Mouse (Mus musculus) midbrain, postnatal 0 days (tissue): ENCODE results near the gene Npw. TPM values are rescaled to one million over a fixed set of nuclear protein-coding genes. Genes with fewer than 3 reads are reported as not detected.
A peak's percentile ranks its signal among the peaks of the same experiment; 100 is the strongest.

Source experiments
- ATAC-seq: fragments of 200-750 bp; cut with Nextera tagmentation; 2 replicates; pipeline ENCODE4 v1.8.0; 2017; ENCODE audit warnings: moderate number of reproducible peaks, mild to moderate bottlenecking, moderate TSS enrichment, moderate library complexity; ENCODE audit not compliant: low FRiP score
- DNase-seq: peaks from one replicate; pipeline ENCODE4 v3.0.0-alpha.2; 2015; ENCODE audit warnings: low spot score
- H3K27ac ChIP-seq: fragments of 300-500 bp; sonication (generic); 2 replicates; pipeline ENCODE4 v1.5.1; 2014; ENCODE audit warnings: low read depth, mild to moderate bottlenecking, low read length, mixed read lengths
- H3K27me3 ChIP-seq: fragments of 300-500 bp; sonication (generic); 2 replicates; pipeline ENCODE4 v1.6.1; 2014; ENCODE audit warnings: low read length, control low read depth, mixed read lengths; ENCODE audit not compliant: insufficient read depth
- H3K36me3 ChIP-seq: fragments of 300-500 bp; sonication (generic); 2 replicates; pipeline ENCODE4 v1.6.1; 2014; ENCODE audit warnings: low read length, control low read depth, mixed read lengths; ENCODE audit not compliant: insufficient read depth
- H3K4me1 ChIP-seq: fragments of 300-500 bp; sonication (generic); 2 replicates; pipeline ENCODE4 v1.6.1; 2014; ENCODE audit warnings: mild to moderate bottlenecking, control low read depth, antibody characterized with exemption, low read length, mixed read lengths; ENCODE audit not compliant: insufficient read depth
- H3K4me2 ChIP-seq: fragments of 300-500 bp; sonication (generic); 2 replicates; pipeline ENCODE4 v1.6.1; 2014; ENCODE audit warnings: low read depth, mild to moderate bottlenecking, low read length, mixed read lengths; ENCODE audit not compliant: poor library complexity, severe bottlenecking
- H3K4me3 ChIP-seq: fragments of 300-500 bp; sonication (generic); 2 replicates; pipeline ENCODE4 v1.5.1; 2014; ENCODE audit warnings: low read depth, mild to moderate bottlenecking, low read length, moderate library complexity
- H3K9ac ChIP-seq: fragments of 300-500 bp; sonication (generic); replicated peaks from 2 replicates; pipeline ENCODE4 v1.6.1; 2014; ENCODE audit warnings: mild to moderate bottlenecking, low read length, moderate library complexity, mixed read lengths; ENCODE audit not compliant: poor library complexity, severe bottlenecking
- H3K9me3 ChIP-seq: fragments of 300-500 bp; sonication (generic); 2 replicates; pipeline ENCODE4 v1.6.1; 2016; ENCODE audit warnings: low read length, control low read depth
- CTCF ChIP-seq: IDR thresholded peaks from 2 replicates; pipeline ENCODE4 v1.5.1; 2016; ENCODE audit warnings: antibody characterized with exemption, mild to moderate bottlenecking
- WGBS: fragments of 180-500 bp; shearing (Covaris S2); extraction: QIAGEN DNeasy Blood & Tissue Kit; methylation state at CpG from one replicate; pipeline ENCODE4 v1.1.7; 2014; 5-methylcytosine and 5-hydroxymethylcytosine counted together
- polyA plus RNA-seq: library from polyadenylated mRNA; unstranded; fragments of >200 nt; fragmentation: Nextera tagmentation; extraction: Ambion mirVana; gene quantifications from 2 replicates; pipeline ENCODE4 v1.2.1, GENCODE M21; 2015
- total RNA-seq: library from RNA; depleted of rRNA; stranded (reverse); fragments of >200 nt; gene quantifications from 2 replicates; pipeline ENCODE4 v1.2.3, GENCODE M21; 2014

The Npw gene
- total and polyA plus RNA-seq, 2 experiments from 2014 or later: 0.86 TPM; not detected in 1

GRCm38 (mm10) chr17:24635024-24635423 is 23.2 kb downstream of the Npw start:
- DNase-seq: no peak
- no peak overlapping the region for H3K4me3 ChIP-seq
- ATAC-seq: no peak
- H3K36me3 ChIP-seq: peaks cover 21% of the 10 kb centered on the region
- H3K9me3 ChIP-seq: no peaks in the 10 kb centered on the region
- WGBS: 93% methylated on average over 4 of the region's 4 CpGs
- H3K4me2 ChIP-seq: no peak overlapping the region
- H3K27me3 ChIP-seq: no peaks in the 10 kb centered on the region
- H3K4me1 ChIP-seq: no peaks in the 10 kb centered on the region
- H3K27ac ChIP-seq: no peak overlapping the region
- H3K9ac ChIP-seq: no peak overlapping the region
- TF ChIP-seq CTCF: no peak

- no peak overlapping the region for H3K4me2 ChIP-seq
- TF ChIP-seq CTCF: no peak
- H3K27me3 ChIP-seq: no peaks in the 10 kb centered on the region
- H3K4me3 ChIP-seq: no peak overlapping the region
- H3K36me3 ChIP-seq: peaks cover 21% of the 10 kb centered on the region
- WGBS: 94% methylated on average over 11 of the region's 11 CpGs
- DNase-seq: no peak
- no peak for ATAC-seq
- no peak overlapping the region for H3K9ac ChIP-seq
- H3K9me3 ChIP-seq: no peaks in the 10 kb centered on the region
- no peaks in the 10 kb centered on the region for H3K4me1 ChIP-seq
- no peak overlapping the region for H3K27ac ChIP-seq
These were observed 24.4 kb downstream of the Npw start for GRCm38 (mm10) chr17:24633831-24634230.

- H3K4me1 ChIP-seq: no peaks in the 10 kb centered on the region
- peaks cover 28% of the 10 kb centered on the region for H3K36me3 ChIP-seq
- peak overlapping the region; percentile 68 for H3K27ac ChIP-seq
- H3K9me3 ChIP-seq: no peaks in the 10 kb centered on the region
- peak overlapping the region; percentile 66 for H3K4me3 ChIP-seq
- ATAC-seq (peak; percentile 22; the same call in 1 of the 2 replicates), DNase-seq (peak; percentile 38)
- peak overlapping the region; percentile 86 for H3K4me2 ChIP-seq
- no peaks in the 10 kb centered on the region for H3K27me3 ChIP-seq
- peak overlapping the region; percentile 73 for H3K9ac ChIP-seq
- TF ChIP-seq CTCF: no peak
- WGBS: 14% methylated on average over 22 of the region's 22 CpGs
These were observed 25.3 kb downstream of the Npw start for GRCm38 (mm10) chr17:24632813-24633449.

- Histone ChIP-seq H3K36me3 (peaks cover 31% of the 10 kb centered on the region), H3K27me3 (no peaks in the 10 kb centered on the region), H3K4me3 (peak within 1 kb of the TSS; percentile 66), H3K9me3 (no peaks in the 10 kb centered on the region), H3K27ac (peak within 1 kb of the TSS; percentile 68), H3K4me2 (peak within 1 kb of the TSS; percentile 86), H3K4me1 (no peaks in the 10 kb centered on the region), H3K9ac (peak within 1 kb of the TSS; percentile 73)
- 2% methylated on average over 51 of the region's 51 CpGs for WGBS
- TF ChIP-seq CTCF: peak; percentile 18; the same call in 1 of the 2 replicates
- DNase-seq (peak; percentile 90), ATAC-seq (peak; percentile 77)
These were observed 26.0 kb downstream of the Npw start, which contains the start of the genes Tsc2 and Nthl1 for GRCm38 (mm10) chr17:24632167-24632812. Gene Tsc2, minus strand, starts transcription at chr17:24632630. Gene Nthl1, plus strand, starts transcription at chr17:24632680.

- H3K4me2 ChIP-seq: no peak overlapping the region
- no peaks in the 10 kb centered on the region for H3K9me3 ChIP-seq
- WGBS: 88% methylated on average over 14 of the region's 14 CpGs
- no peaks in the 10 kb centered on the region for H3K4me1 ChIP-seq
- no peak for TF ChIP-seq CTCF
- H3K27ac ChIP-seq: no peak overlapping the region
- no peaks in the 10 kb centered on the region for H3K27me3 ChIP-seq
- no peak overlapping the region for H3K9ac ChIP-seq
- DNase-seq: no peak
- ATAC-seq: no peak
- no peak overlapping the region for H3K4me3 ChIP-seq
- H3K36me3 ChIP-seq: peaks cover 47% of the 10 kb centered on the region
These were observed 28.2 kb downstream of the Npw start for GRCm38 (mm10) chr17:24630072-24630471.

GRCm38 (mm10) chr17:24628646-24629045 is 29.6 kb downstream of the Npw start:
- Histone ChIP-seq H3K9me3 (no peaks in the 10 kb centered on the region), H3K9ac (no peak overlapping the region), H3K4me1 (no peaks in the 10 kb centered on the region), H3K4me2 (no peak overlapping the region), H3K4me3 (no peak overlapping the region), H3K27me3 (no peaks in the 10 kb centered on the region), H3K36me3 (peaks cover 55% of the 10 kb centered on the region), H3K27ac (no peak overlapping the region)
- no peak for ATAC-seq
- peak; percentile 85 for TF ChIP-seq CTCF
- peak; percentile 47 for DNase-seq
- WGBS: 49% methylated on average over 5 of the region's 5 CpGs
